Mouse (Mus musculus): ENCODE measurements around the gene Dip2b. TPM values are rescaled to one million over a fixed set of nuclear protein-coding genes. Genes with fewer than 3 reads are reported as not detected.

Dip2b gene
- total and polyA plus RNA-seq, 3 experiments: 13.9 to 68.9 (median 15.4) TPM

- DNase-seq (ENCODE audit: low read depth, low spot score): no peak
- Histone ChIP-seq H3K27ac (ENCODE audit: control insufficient read depth, low read depth, low read length) (no peak overlapping the region), H3K36me3 (ENCODE audit: control insufficient read depth in 1 of 2, insufficient read depth in 2 of 2, low read length in 2 of 2) (peaks cover 2 to 5% of the 10 kb centered on the region in 2 experiments; a peak in 3 of 4 replicates), H3K4me1 (ENCODE audit: control insufficient read depth in 1 of 2, insufficient read depth in 2 of 2, low read length in 2 of 2) (peaks cover under 1 to 7% of the 10 kb centered on the region in 2 experiments; a peak in 2 of 4 replicates), H3K9ac (ENCODE audit: control insufficient read depth, low read depth, low read length, poor library complexity, severe bottlenecking) (no peak overlapping the region), H3K79me2 (ENCODE audit: control insufficient read depth, insufficient read depth, low read length, poor library complexity) (no peaks in the 10 kb centered on the region), H3K27me3 (ENCODE audit: control insufficient read depth in 1 of 2, insufficient read depth in 2 of 2, low read length in 2 of 2) (no peaks in the 10 kb centered on the region), H3K4me3 (ENCODE audit: control insufficient read depth in 1 of 2, insufficient read depth in 1 of 2, low read depth in 2 of 2, low read length in 2 of 2) (no peak overlapping the region), H3K9me3 (replicated peaks; ENCODE audit: insufficient read depth, low read length) (no peaks in the 10 kb centered on the region)
- TF ChIP-seq SIN3A (IDR thresholded peaks at IDR 0.05; ENCODE audit: low read length): no peak
- no peak for TF ChIP-seq E2F4 (IDR thresholded peaks at IDR 0.05; ENCODE audit: borderline replicate concordance, low read depth, low read length)
- no peak for TF ChIP-seq NRF1 (IDR thresholded peaks at IDR 0.05; ENCODE audit: insufficient read depth, low read depth, low read length, poor library complexity, severe bottlenecking)
- no peak for TF ChIP-seq POLR2A (IDR thresholded peaks at IDR 0.05; ENCODE audit: control insufficient read depth in 1 of 2, insufficient read depth in 1 of 2, low read depth in 1 of 2, low read length in 2 of 2, poor library complexity in 1 of 2)
- TF ChIP-seq ZC3H11A (IDR thresholded peaks at IDR 0.05; ENCODE audit: low read depth, low read length): no peak
- no peak for TF ChIP-seq UBTF (IDR thresholded peaks at IDR 0.05; ENCODE audit: borderline replicate concordance, insufficient read depth, low read depth, low read length)
- no peak for TF ChIP-seq CTCF (IDR thresholded peaks at IDR 0.05 in 2 of 3, conservative IDR thresholded peaks at IDR 0.05 in 1 of 3; ENCODE audit: control insufficient read depth in 1 of 3, insufficient read depth in 1 of 3, low read depth in 2 of 3, low read length in 3 of 3, poor library complexity in 1 of 3, severe bottlenecking in 1 of 3)
- TF ChIP-seq RAD21 (IDR thresholded peaks at IDR 0.05; ENCODE audit: low read depth, low read length): no peak
Observed at GRCm38 (mm10) chr15:100180221-100180620, 141.8 kb downstream of the Dip2b start.

GRCm38 (mm10) chr15:100181841-100182240 is 143.4 kb downstream of the Dip2b start:
- H3K27ac ChIP-seq (ENCODE audit: control insufficient read depth, low read depth, low read length): no peak overlapping the region
- peaks cover 2 to 20% of the 10 kb centered on the region in 2 experiments; a peak in 3 of 4 replicates for H3K36me3 ChIP-seq (ENCODE audit: control insufficient read depth in 1 of 2, insufficient read depth in 2 of 2, low read length in 2 of 2)
- H3K79me2 ChIP-seq (ENCODE audit: control insufficient read depth, insufficient read depth, low read length, poor library complexity): no peaks in the 10 kb centered on the region
- DNase-seq (ENCODE audit: low read depth, low spot score): no peak
- peaks cover 4 to 23% of the 10 kb centered on the region in 2 experiments; a peak in 3 of 4 replicates for H3K4me1 ChIP-seq (ENCODE audit: control insufficient read depth in 1 of 2, insufficient read depth in 2 of 2, low read length in 2 of 2)
- H3K4me3 ChIP-seq (ENCODE audit: control insufficient read depth in 1 of 2, insufficient read depth in 1 of 2, low read depth in 2 of 2, low read length in 2 of 2): no peak overlapping the region
- TF ChIP-seq GABPA (IDR thresholded peaks at IDR 0.05; ENCODE audit: low read depth, low read length): no peak
- TF ChIP-seq RAD21 (IDR thresholded peaks at IDR 0.05; ENCODE audit: low read depth, low read length): no peak
- TF ChIP-seq HCFC1 (IDR thresholded peaks at IDR 0.05; ENCODE audit: low read depth, low read length): no peak
- no peak for TF ChIP-seq E2F4 (IDR thresholded peaks at IDR 0.05; ENCODE audit: borderline replicate concordance, low read depth, low read length)
- no peak for TF ChIP-seq ZKSCAN1 (IDR thresholded peaks at IDR 0.05; ENCODE audit: low read depth, low read length)
- H3K9me3 ChIP-seq (replicated peaks; ENCODE audit: insufficient read depth, low read length): no peaks in the 10 kb centered on the region
- no peaks in the 10 kb centered on the region for H3K27me3 ChIP-seq (ENCODE audit: control insufficient read depth in 1 of 2, insufficient read depth in 2 of 2, low read length in 2 of 2)
- no peak overlapping the region for H3K9ac ChIP-seq (ENCODE audit: control insufficient read depth, low read depth, low read length, poor library complexity, severe bottlenecking)

GRCm38 (mm10) chr15:100182526-100183280 is 144.2 kb downstream of the Dip2b start:
- peaks cover 7 to 31% of the 10 kb centered on the region in 2 experiments for H3K4me1 ChIP-seq (ENCODE audit: control insufficient read depth in 1 of 2, insufficient read depth in 2 of 2, low read length in 2 of 2)
- DNase-seq (ENCODE audit: low read depth, low spot score): no peak
- TF ChIP-seq CTCF (IDR thresholded peaks at IDR 0.05 in 2 of 3, conservative IDR thresholded peaks at IDR 0.05 in 1 of 3; ENCODE audit: control insufficient read depth in 1 of 3, insufficient read depth in 1 of 3, low read depth in 2 of 3, low read length in 3 of 3, poor library complexity in 1 of 3, severe bottlenecking in 1 of 3) (no peak), SMC3 (IDR thresholded peaks at IDR 0.05; ENCODE audit: low read depth, low read length) (no peak), MYB (IDR thresholded peaks at IDR 0.05; ENCODE audit: low read depth, low read length) (no peak), GABPA (IDR thresholded peaks at IDR 0.05; ENCODE audit: low read depth, low read length) (no peak), ETS1 (IDR thresholded peaks at IDR 0.05; ENCODE audit: low read depth, low read length) (no peak), POLR2AphosphoS5 (IDR thresholded peaks at IDR 0.05; ENCODE audit: borderline replicate concordance, low read depth, low read length) (no peak), RCOR1 (IDR thresholded peaks at IDR 0.05; ENCODE audit: low read depth, low read length) (no peak), POLR2AphosphoS2 (IDR thresholded peaks at IDR 0.05; ENCODE audit: low read length) (no peak)
- H3K4me3 ChIP-seq (ENCODE audit: control insufficient read depth in 1 of 2, insufficient read depth in 1 of 2, low read depth in 2 of 2, low read length in 2 of 2): no peak overlapping the region
- no peaks in the 10 kb centered on the region for H3K27me3 ChIP-seq (ENCODE audit: control insufficient read depth in 1 of 2, insufficient read depth in 2 of 2, low read length in 2 of 2)
- peaks cover 2 to 28% of the 10 kb centered on the region in 2 experiments; a peak in 3 of 4 replicates for H3K36me3 ChIP-seq (ENCODE audit: control insufficient read depth in 1 of 2, insufficient read depth in 2 of 2, low read length in 2 of 2)
- no peak overlapping the region for H3K9ac ChIP-seq (ENCODE audit: control insufficient read depth, low read depth, low read length, poor library complexity, severe bottlenecking)
- H3K9me3 ChIP-seq (replicated peaks; ENCODE audit: insufficient read depth, low read length): no peaks in the 10 kb centered on the region
- no peak overlapping the region for H3K27ac ChIP-seq (ENCODE audit: control insufficient read depth, low read depth, low read length)
- no peaks in the 10 kb centered on the region for H3K79me2 ChIP-seq (ENCODE audit: control insufficient read depth, insufficient read depth, low read length, poor library complexity)
